Mouse (Mus musculus) lung, postnatal 25 days (tissue): Measurements from ENCODE around the gene Etv2.
A peak's percentile ranks its signal among the peaks of the same experiment; 100 is the strongest.

ENCODE experiments used
- DNase-seq: peaks from one replicate; pipeline ENCODE4 v3.0.0; 2022; ENCODE audit warnings: low spot score

Gene Etv2

DNA sequence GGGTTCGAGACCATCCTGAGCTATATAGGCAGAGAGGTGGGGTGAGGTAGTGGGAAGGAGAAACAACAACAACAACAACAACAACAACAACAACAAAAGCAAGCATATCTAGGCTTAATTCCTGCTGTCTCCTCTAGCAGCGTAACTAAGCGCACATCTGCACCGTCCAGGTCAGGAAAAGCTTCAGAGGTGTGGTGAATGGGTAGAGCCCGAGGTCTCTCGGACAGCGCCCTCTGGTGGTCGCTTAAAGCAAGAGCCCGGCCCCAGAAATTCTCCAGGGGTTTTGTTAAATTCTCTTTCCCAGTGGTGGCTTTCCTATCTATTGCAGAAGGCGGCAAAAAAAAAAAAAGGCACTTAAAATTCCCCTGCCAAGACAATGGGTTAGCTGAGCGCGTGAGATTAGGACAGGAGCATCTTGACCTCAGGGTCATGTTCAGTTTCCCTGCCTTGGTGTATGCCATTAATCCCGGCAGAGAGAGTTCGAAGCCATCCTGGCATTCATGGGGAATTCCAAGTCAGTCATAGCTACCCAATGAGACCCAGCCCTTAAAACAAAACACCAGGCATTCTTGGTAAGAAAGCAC is 22.0 kb downstream of the Etv2 start:
- peak; percentile 66 for DNase-seq

DNA sequence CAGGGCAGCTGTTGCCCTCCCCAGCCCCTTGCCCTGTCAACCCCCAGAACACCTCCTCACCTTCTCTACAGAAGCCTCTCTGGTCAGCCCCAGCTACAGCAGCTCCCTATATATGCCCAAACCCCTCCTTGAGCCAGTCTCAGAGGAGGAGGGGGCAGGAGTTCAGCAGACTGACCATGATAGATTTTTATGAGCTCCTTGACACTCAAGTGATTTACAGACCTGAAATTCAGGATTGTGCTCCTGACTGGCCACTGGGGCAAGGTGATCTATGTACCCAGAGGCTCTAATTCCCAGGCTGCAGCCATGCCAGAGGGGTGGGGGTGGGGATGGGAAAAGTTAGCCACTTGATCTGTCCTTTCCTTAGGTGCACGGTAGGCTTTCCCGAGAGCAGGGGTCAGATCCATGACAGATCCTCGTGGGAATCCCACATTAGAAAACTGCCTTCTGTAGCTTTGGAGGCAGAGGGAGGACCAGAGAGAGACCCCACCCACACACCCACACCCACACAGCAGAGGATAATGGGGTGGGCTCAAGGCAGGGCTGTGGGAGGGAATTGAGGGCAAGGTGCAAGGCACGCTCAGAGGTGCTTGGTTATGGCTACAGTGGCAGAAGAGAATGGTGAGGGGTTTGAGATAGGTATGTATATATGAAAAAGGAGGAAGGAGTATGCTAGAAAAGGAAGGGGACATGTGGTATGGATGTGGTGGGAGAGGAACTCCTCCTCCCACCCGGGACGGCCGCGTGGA is 22.8 kb downstream of the Etv2 start, which contains the start of gene Upk1a:
Gene Upk1a (minus strand): TSS at position 194 of the 749 bp plus-strand sequence.
- no peak for DNase-seq

DNA sequence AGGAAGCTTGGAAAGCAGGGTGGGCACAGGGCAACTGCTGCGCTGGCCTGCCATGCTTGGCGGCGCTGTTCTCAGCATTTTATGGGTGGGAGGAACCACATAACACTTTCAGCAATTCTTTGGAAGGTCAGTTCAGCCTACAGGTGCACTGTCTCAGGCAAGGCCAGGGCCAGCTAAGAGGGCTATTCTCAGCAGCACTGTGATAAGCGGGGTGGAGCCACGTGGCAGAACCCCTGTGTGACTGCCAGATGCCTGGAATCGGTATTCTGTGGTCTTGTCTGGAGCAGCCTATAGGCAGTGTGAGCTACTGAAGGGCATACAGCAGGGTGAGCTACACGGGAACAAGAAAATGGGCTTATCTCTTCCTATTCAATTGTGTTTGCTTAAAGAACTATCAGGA is 25.6 kb downstream of the Etv2 start:
- no peak for DNase-seq

DNA sequence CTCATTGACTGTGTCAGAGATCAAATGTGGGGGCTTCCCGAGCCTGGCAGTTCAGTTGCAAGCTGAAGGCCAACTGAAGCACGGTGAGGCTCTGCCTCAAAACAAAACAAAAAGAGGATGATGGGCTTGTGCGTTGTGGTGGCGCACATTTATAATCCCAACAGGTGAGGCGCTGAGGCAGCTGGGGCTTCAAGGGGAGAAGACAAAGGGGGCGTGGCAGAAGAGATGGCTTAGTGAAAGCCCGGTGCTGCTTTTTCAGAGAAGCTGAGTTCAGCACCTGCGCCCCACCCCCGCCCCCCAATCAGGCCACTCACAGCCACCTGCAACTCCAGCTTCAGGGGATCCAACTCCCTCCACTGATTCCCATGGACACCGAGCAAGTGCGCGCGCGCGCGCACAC is 27.2 kb downstream of the Etv2 start:
- no peak for DNase-seq

DNA sequence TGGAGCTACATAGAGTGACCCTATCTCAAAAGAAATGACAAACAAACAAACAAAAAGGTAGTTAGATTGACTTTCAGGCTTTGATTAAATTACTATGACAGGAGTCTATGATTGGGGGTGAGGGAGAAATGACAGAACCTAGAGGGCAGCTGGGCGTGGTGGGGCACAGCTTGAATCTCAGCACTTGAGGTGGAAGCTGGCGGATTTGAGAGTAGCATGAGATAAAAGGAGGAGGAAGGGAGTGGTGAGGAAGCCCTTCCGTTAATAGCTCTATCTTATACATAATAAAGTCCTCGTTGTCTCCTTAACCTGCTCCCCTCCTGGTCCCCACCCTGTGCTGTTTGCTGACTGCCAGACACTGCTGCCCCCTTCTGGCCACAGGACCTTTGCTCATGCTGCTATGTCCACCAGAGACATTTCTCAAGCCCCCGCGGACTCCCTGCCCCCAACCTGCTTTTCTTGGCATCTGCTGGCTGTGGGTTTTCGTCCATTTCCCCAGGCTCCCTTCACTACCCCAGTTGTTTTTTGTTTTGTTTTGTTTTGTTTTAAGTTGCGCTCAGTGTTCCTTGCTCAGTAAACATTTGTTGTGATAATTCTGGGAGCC is 27.8 kb downstream of the Etv2 start:
- DNase-seq: peak; percentile 76

DNA sequence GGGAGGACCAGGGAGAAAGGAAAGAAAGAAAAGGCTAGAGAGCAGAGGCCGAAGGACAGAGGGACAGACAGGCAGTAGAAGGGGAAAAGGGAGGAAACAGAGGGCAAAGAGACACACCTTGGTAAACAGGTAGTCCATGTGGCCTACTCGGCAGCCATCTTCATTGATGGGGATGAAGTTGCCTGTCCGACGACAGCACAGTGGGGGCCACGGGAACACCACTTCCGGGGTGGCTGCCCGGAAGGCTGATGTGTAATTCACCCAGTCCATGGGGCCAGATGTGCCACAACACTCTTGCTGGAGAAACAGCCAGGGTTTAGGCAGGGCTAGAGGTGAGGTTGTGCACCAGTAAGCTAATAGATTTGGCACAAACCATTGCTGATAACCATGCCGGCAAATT is 30.7 kb downstream of the Etv2 start:
- DNase-seq: no peak

DNA sequence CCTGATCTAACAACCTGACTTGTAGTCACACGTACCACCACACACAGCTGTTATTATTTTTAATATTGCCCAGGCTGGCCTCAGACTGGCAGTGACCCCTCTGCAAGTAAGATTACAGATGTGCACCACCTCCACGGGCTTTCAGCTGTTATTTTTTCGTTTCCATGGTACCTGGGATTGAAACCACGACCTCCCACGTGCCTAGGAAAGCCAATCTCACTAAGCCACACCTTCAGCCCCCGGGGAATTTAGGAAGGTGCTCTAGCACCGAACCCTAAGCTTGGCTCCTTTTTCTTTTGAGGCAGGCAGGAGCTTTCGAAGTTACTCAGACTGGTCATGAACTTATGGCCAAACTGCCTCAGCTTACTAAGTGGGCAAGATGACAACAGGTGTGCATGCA is 31.2 kb downstream of the Etv2 start:
- no peak for DNase-seq

DNA sequence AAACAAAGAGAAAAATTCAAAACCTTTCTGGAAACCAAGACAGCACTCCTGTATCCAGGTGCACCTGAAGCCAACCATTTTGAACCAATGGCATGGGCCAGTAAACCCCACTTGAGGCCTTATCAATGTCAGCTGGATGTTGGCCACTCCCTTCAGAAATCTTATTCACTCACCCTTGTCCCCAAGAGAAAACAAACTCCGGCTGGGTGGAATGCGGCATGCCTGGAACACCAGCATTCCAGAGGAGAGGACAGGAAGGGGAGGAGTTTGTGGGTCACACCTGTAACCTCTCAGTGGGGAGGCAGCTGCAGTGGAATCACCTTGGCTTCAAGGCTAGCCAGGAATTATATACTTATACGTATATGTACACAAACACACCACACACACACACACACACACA is 33.1 kb downstream of the Etv2 start:
- peak; percentile 90 for DNase-seq

DNA sequence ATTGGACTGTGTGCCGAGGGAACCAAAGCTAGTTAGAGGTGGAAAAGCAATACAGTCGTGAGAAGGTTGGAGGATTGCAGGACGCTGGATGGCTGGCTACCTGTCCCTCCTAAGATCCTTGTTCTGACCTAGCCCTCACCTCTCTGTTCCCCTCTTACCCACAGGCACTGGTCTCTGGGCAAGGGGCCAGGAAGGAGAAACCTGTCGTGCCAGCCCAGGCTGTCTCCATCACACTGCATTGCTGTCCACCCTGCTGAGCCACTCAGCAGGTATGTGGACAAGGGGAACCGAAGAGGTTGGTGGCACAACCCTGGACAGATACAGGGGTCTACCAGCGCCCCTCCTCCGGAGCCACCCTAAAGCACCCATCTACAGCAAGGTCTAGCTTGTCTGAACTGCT is 35.0 kb downstream of the Etv2 start:
- DNase-seq: peak; percentile 82

DNA sequence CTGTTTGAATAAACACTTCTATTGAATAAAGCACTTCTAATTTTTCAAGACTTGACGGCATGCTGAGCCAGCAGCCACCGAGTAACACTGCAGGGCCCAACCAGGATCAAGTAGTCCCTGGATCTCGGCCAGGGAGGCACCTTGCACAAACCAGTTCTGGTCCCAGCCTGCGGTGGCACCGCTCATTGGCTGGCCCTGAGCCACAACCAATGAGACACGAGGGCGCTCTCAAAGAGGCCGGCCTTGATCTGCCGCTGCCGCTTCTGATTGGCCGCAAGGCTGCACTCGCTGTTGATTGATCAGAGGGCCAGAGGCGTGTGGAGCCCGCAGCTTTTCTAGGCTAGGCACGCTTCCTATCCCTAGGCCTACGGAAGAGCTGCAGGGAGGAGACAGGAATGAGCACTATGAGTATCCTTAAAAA is 35.7 kb downstream of the Etv2 start:
- peak; percentile 97 for DNase-seq

DNA sequence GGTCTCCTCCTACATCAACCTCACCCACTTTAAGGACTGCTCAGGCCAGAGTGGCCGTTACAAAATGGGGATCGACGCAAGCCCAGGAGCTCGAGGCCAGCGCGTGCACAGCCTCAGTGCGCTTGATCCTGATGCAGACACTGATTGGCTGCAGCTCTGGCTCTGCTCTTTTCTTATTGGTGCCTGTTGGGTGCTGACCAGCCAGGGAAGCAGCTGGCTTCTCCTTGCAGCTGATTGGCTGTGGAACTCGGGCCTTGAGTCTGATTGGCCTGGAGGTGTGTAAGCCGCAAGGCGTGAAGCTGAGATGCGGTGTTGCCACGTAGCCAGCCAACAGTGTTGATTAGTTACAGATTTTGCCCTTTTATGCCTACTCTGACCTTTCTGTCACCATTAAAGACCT is 36.9 kb downstream of the Etv2 start, which contains the start of gene Zbtb32:
Gene Zbtb32 (minus strand): TSS at position 124 of the 400 bp plus-strand sequence.
- no peak for DNase-seq

DNA sequence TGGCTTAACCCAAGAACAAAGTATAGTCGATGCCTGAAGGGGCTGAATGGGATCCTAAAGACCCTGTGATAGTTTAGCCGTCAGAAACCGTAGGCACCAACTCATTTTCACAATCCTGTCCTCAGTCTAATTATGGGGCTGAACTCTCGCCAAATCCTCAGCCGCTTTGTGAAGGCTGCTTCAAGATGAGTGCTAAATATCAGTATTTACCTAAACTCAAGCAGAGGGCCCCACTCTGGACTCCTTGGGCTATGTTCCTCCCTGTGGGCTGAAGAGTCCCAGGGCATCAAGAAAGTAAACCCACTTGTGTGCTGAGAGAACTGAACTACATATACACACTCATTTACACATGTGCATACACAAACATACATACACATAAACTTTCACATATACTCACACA is 38.8 kb downstream of the Etv2 start:
- DNase-seq: peak; percentile 35

DNA sequence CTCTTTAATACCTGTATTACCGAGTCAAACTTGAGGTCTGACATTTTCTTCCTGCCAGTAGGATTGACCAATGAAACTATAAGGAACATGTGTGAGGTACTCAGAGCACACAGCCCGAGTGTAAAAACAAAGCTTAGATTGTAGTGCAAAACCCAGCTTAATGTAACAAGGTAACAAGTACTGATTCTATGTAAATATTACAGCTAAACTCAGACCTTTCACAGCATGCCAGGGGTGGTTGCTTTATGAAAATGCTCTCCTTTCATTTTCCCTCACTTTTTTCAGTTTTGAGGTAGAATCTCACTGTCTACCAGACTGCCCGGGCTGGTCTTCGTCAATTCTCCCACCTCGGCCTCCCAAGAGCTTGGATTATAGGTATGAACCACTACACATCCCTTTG is 39.6 kb downstream of the Etv2 start:
- no peak for DNase-seq

DNA sequence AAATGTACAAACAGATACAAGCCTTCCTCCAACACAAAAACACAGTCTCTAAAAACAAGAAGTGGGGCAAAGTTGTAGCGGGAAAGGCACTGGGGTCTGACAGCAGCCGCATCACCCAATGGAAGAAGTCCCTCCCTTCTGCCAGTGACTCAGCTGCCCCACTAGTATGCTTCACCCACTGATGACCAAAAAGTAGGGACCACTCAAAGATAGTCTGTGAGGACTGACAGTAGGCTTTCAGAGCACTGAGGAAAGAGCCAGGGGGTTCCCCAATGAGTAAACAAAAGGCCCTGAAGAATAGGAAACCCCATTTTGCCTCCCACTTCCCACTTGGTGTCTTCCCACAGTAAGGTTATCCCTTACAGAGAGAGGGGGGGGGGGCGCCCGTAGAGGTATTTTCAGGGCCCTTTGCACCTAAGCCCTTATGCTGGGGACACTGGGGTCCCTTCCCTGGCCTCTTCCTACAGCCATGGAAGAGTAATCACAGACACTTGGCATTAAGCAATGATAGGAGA is 41.1 kb downstream of the Etv2 start:
- DNase-seq: no peak

DNA sequence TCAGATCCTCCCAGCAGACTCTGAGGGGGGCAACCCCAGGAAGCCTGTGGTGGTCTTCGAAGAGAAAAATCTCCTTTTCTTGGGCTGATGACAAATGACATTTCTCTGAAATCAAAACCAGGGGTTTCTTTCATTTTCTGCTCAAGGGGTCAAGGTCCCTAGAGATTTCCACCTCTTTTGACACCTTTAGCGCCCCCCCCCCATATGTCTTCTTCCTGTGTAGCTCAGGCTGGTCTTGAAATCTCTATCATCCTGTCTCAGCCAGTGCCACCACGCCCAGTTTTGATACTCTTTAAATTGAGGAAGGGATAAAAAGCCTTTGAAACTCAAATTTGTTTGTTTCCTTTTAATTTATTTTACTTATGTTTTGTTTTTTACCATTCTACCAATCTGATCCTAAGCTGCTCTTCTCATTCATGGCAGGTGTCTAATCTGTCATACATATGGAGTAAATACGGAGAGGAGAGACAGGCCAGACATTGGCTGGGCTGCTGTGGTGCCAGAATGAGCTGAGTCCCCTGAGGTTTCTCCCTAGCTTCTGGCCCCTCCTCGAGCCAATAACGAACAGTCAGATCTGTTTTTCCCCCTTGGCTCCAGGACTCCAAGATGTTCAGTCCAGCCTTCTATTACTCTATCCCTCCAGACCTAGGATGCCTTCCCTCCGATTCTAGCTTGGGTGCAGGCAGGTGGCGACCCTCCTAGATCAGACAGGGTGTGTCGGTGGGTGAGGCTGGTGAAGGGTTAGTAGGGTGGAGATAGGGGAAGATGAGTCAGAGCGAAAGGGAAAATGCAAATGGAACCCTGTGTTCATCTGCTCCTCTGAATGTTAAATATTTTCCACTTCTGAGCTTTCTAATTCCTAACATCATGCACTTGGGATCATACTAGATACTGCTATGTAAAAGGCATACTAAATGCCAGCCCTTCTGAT is 41.8 kb downstream of the Etv2 start:
- DNase-seq: no peak

DNA sequence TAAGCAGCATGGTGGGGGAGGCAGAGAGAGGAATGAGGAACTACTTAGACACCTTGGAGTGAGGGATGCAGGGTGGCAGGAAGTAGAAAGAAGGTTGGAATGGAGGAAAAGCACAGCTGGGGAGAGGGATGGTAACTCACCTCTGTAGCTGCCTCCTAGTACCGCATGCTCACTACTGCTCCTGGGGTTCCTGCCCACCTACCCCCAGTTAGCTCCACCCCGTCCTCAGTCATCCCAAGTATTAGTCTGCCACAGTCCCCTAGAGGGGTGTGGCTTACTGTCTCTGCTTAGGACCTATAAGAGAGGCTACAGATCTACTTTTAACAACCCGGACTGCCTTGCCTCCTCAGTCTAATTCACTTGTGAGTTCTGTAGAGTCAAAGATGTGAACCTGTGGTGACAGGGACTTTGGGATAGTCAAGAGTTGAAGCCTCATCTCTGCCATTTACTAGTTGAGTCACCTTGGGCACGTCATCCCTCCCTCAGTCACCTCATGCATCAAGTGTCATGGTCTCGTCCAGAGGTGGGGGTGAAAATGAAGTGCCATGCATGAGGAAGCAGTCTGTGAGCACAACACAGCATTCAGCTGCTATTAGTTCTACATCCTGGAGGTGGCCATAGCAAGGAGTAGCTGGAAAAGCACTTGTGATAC is 42.8 kb downstream of the Etv2 start:
- no peak for DNase-seq

DNA sequence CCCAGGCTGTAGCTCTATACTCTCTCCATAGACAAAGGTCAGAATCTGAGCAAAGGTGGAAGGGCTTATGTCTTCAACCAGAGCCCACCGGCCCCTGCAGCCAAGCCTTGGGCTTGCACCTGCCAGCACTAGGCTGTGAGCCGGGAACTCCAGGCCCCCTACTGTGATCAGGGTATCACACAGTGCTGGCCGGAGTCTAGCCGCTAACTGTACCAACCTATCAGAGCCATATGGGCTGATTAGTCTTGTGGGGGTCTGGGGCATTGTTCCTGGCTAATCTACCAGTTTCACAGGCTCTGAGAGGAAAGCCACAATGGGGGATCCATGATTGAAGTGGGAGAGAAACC is 44.1 kb downstream of the Etv2 start:
- DNase-seq: no peak

DNA sequence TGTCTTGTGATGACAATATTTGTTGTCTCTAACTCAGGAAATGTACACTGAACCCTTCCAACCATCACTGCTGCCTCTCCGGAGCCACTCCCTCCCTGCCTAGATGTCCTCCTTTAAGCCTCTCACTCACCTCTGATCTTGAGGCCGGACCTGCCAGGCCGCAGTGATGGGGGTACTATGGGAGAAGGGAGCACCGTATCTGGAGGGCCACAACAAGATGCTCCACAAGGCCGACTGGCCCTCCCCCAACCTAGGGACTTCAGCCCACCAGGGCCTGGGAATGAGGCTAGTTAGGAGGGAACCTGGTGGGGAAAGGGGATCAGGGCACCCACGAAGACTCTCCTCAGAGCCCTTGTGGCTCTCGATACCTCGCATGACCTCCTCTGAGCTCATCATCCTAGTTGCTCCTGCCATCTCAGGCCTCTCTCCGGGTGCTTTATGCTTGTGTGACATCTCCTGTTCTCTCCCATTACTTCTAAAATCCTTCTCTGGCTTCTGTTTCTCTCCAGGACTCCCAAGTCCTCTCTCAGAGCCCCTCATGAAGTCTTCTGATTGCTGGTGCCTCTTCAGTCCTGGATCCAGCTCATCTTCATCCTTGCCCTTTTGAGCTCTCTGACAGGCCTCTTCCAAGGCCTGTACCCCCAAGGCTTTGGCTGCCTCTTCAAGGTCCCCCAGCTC is 44.6 kb downstream of the Etv2 start:
- no peak for DNase-seq

DNA sequence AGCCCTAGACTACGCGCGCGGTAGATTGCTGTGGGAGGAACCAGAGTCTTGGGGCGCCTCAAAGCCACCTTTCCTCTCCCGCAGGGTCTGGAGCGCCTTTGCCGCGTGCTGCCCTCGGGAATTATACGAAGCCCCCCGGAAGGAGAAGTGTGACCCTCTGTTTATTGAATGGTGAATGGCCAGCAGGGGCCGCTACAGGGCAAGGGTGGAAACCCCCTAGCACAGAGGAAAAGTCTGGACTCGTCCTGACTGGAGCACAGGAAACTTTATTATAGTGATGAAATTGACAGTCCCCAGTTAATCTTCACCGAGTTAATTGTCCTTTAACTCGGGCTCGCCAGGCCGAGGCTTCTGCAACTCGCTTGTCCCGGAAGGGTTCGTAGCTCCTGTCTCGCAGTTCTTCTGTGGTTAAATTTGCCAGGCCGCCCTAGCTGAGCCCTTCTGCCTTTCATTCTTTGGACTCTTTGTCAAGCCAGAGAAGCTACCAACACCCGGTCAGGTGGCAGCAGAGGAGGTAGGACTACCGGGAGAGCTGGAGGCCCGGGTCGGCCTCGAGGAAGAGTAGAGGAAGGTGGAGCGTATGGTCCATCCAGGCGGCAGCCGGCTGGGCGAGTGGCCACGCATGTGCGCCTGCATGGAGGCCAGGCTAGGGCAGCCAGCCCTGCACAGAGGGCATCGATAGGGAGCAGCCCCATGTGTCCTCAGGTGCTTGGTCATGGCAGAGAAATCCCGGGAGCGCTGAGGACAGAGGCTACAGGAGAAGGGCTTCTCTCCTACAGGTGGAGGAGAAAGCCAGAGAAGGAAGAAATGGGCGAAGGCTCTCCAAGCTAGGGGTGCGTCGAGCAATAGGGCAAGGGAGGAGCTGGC is 46.0 kb downstream of the Etv2 start:
- DNase-seq: peak; percentile 84
